Mouse (Mus musculus): Measurements from ENCODE around the gene Nectin2.

- TF ChIP-seq CTCF (IDR thresholded peaks at IDR 0.05) (no peak), POLR2A (IDR thresholded peaks at IDR 0.05; ENCODE audit: insufficient read depth, low read depth, low read length) (no peak), EP300 (IDR thresholded peaks at IDR 0.05; ENCODE audit: insufficient read depth, low read depth, low read length) (no peak)
Measured at GRCm38 (mm10) chr7:19754065-19754464, 3.8 kb upstream of the Nectin2 start.
